Mouse (Mus musculus) neutrophil, adult 5-6 weeks (primary cell): ENCODE results near the gene Mthfd1. TPM values are rescaled to one million over a fixed set of nuclear protein-coding genes. Genes with fewer than 3 reads are reported as not detected.
A peak's percentile ranks its signal among the peaks of the same experiment; 100 is the strongest.
"Not testable (repeated sequence)": the region's sequence is repeated elsewhere in the genome, so short reads cannot be mapped to it uniquely, and the experiment has no call there.

Experiments used
- ATAC-seq: fragments of 151-379, 151-347 bp; 2 replicates; pipeline ENCODE4 v1.8.0; 2017; ENCODE audit warnings: mild to moderate bottlenecking, moderate TSS enrichment; ENCODE audit not compliant: insufficient number of reproducible peaks, poor library complexity, low FRiP score, severe bottlenecking; ENCODE audit errors: extremely low read depth
- total RNA-seq: library from RNA; stranded (forward); fragments of 200-1000 nt; gene quantifications from 2 replicates; pipeline ENCODE4 v1.2.3, GENCODE M21; 2017

Mthfd1 gene
- 18.7 and 20.3 TPM in 2 replicates for total RNA-seq

DNA sequence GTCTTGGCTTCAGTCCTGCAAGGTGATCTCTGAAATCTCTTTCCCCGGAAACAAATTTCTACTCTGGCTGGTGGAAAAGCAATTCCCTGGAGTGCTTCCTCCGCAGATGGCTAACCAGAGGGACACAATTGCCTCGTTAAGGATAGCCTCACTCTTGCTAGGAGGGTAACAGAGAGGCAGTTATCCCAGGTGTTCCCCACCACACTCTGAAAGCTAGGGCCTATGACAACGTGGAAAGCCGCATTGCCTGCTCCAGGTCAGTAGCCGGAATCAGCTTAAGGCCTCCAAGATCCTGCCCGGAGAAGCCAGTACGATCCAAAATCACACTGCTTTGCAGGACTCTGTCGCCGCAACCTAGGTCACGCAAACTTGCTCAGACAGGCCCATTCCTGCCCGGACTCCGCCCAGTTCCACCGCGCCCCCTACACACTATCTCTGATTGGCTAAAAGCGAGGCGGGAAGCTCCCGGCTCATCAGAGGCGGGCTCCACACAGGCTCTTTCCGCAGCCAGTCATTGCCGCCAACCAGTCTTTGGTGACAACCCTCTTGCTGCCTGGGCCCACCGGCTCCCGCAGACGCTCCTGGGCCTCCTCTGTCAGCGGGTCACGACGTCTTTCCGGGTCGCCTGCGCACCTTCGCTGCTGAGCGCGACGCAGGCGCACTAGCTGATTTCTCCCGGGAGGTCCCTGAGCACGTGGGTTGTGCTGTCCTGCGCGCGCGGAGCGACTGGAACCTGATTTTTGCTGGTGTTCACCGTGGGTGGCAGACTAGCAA lies at the start of gene Mthfd1:
Mthfd1 (plus strand) TSS at position 574 of the 774 bp plus-strand sequence.
- ATAC-seq: peak; percentile 96

DNA sequence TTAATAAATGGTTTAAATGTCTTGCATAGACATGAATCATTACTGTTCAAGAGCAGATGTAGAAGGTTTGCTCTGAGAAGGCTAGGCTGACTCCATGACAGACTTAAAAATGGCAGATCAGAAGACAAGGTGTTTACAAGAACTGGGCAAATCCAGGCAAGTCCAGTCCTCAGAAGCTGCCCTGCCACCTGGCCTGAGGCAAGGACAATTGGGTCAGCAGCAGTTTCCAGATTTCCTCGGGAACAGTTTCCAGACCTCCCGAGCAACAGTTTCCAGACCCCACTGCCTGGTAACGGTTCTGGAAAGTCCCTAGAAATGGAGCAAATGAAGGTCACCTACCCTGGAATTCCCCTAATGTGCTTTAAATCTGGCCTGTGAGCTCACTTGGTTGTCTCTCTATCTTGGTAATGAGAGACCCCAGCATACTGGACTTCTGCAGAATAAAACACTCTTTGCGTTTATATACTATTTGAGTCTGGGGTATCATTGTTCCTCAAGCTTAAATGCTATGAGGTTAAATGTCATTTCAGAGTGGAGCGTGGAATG lies 45.6 kb upstream of the Mthfd1 start:
- no peak for ATAC-seq

DNA sequence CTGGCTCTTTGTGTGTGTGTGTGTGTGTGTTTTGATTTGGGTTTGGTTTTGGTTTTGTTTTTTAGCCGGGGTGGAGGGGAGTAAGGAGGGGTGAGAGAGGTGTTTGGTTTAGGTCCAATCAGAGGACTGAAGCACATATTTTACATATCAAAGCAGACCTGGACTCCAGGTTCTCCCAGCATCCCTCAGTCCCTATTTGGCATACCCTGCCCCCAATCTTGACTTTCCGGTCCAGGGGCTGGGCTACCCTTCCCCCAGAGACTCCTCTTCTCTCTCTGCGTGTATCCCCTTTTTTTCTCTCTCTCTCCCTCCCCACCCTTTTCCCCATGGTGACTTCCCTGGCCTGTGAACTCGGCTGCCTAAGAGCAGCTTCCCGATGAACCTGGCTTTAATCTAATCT lies 40.0 kb upstream of the Mthfd1 start:
- ATAC-seq: no peak

DNA sequence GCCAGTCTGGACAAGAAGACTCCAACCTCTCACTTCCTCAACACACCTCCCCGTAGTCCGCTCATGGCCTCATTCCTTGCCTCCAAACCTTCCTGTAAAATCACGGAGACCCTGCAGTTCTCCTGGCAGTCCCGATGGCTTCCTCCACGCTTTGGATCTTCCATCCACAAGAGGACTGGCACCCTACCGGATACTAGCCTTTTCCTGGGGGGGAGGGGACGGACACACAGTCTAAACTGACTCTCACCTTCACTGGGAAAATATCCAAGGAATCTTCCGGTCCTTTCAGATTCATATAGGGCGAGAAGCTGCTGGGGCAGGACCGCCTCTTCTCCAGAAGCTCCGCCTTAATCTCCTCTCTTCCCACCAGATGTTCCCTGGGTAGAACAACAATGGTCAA lies 38.4 kb upstream of the Mthfd1 start:
- no peak for ATAC-seq

DNA sequence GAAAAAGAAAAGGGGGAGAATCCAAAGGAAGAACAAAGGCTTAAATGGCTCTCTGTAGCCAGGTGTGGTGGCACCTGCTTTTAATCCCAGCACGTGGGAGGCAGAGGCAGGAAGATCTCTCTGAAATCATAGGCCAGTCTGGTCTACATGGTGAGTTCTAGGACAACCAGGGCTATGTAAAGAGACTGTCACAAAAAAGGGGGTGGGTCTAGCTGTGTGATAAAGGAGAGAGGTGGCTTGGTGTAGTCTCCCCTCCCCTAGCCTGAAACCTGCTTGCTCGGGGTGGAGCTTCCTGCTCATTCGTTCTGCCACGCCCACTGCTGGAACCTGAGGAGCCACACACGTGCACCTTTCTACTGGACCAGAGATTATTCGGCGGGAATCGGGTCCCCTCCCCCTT lies 33.0 kb upstream of the Mthfd1 start:
- not testable (repeated sequence) for ATAC-seq

DNA sequence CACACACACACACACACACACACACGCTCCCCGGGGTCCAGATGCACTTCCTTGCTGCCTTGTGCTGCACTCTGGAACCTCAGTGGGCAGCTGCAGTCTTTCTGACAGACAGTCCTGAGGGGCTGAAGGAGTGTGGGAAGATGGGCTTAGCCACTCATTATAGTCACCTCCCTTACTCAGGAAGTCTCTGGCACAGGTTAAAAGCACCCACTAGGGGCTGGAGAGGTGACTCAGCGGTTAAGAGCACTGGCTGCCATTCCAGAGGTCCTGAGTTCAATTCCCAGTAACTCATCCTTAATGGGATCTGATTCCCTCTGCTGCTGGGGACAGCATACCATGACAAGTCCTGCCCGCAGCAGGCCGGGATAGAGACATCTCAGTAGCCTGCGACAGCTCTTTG lies 24.5 kb upstream of the Mthfd1 start:
- ATAC-seq: no peak

DNA sequence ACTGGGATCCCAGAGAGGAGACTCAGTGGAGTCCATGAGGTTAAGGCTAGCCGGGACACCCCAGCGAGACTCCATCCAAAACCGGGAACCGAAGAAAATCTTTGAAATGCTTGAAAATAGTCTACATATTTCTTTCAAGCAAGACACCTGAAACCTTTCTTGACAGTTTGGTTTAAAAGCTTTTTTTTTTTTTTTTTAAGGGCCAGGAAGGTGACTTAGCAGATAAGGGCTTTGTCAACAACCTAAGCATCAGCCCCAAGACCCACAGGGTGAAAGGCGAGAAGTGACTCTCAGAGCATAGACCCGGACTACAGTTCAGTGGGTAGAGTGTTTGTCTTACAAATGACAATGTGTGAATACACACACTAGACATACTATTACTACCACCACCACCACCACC lies 19.8 kb upstream of the Mthfd1 start:
- ATAC-seq: no peak

DNA sequence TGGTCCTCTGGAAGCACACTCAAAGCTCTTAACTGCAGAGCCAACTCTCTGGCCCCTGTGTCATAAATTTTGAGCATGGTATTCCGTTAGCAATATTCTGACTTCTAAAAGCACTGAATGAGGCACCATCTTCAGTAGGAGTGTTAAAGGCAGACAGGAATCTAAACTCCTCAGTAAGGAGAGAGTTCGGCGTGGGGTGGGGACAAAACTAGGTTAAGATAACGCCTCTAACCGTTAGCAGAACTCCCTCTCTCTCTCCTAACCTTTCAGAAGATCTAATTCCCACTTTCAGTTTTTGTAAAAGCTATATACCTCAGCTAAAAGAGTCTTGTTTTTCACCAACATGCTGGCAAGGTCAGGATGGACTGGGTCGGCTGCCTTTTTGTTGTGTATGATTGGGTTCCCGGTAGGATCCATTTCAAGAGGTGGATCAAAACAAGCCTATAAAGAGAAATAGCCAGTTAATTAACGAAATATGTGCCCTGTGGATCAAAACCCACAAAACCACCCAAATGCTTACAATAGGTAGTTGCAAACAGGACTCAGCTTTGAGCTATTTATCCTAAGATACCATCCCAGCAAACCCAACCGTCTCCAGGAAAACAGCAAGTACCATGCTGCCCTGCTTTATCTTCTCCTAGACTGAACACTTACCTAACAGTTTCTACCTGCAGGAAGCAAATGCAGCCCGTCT lies 15.8 kb upstream of the Mthfd1 start:
- no peak for ATAC-seq

DNA sequence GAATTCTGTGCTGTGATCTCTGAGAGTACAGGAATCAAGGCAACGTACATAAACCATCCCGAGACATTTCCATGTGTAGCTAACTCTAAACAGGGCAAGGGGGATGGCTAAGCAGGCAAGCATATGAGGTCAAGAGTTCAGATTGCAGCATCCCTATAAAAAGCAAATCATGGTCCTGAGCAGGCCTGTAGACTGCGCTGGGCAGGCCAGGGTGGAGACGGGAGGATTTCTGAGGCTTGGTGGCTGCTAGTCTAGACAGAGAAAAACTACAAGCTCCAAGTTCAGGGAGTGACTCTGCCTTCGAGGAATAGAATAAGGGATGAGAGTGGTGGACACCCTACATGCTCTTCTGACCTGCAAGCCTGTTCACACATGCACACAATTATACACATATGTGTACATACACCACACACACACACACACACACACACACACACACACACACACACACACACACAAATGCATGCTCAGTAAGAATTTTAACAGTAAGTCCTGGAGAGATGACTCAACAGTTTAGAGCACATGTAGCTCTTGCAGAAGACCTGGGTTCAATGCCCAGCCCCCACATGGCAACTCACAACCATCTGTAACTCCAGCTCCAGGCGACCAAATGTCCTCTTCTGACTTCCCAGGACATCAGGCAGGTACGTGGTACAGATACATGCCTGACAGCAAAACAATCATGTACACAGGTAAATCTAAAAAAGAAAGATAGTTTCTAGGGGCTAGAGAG lies 15.1 kb upstream of the Mthfd1 start:
- ATAC-seq: no peak

DNA sequence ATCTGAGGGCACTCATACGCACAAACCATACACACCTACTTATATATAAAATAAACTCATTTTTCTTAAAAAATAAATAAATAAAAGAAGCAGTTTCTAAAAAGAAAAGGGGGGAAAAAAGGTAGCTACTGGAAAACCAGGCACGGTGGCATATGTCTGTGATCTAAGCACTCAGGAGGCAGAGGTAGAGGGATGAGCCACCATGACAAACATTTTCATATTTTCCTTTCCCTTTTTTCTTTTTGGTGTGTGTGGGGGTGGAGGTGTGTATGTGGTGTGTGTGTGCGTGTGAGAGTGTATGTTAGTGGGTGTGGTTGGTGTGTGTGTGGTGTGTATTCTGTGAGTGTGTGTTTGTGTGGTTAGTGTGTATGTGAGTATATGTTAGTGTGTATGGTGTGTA lies 14.4 kb upstream of the Mthfd1 start:
- no peak for ATAC-seq

DNA sequence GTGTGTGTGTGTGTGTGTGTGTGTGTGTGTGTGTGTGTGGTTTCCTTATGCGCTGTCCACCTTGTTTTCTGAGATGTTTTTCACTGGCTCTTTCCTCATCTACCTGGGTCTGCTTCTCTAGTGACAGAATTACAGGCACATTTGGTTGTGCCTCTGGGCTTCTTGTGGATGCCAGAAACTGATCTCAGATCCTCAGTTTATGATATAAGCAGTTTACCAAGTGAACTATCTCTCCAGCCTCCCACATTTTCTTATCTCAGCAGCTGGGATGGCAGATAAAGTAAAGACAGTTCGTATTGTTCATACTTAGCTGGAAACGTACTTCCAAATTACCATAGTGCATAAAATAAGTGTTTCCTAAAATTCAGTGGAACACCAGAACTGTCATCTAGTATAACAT lies 14.0 kb upstream of the Mthfd1 start:
- ATAC-seq: no peak

DNA sequence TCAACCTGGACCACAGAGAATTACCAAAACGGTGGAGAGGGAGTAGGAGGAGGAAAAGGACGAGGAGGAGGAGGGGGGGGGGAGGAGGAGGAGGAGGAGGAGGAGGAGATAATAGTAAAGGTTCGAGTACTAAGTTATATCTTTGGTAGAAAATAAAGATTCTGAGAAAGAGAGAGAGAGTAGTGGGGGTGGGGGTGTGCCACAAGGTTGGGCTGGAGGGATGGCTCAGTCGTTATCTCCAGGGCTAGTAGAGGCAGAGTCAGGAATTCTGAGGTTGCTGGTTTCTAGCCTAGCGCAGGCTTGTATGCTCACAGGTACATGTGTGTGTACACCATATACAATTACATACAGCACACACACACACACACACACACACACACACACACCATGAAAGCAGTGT lies 13.3 kb upstream of the Mthfd1 start:
- ATAC-seq: no peak

DNA sequence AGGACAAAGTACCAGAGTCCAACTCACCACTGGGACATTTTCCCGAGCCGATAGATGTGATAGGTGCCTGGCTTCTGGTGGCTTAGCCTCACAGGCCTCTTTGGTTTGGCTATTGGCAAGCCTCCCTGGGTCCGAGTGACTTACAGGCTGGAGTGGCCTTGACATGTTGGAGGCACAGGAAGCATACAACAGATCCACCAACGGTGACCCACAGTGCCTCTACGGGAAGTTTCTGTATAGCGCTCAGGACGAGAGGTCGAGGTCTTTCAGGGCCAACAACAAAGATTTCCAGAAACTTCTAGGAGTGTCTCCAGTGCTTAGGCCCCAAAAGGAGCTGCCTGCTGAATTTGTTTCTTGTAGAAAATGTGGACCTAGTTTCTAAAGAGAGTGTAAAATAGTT lies 10.1 kb upstream of the Mthfd1 start:
- ATAC-seq: no peak

DNA sequence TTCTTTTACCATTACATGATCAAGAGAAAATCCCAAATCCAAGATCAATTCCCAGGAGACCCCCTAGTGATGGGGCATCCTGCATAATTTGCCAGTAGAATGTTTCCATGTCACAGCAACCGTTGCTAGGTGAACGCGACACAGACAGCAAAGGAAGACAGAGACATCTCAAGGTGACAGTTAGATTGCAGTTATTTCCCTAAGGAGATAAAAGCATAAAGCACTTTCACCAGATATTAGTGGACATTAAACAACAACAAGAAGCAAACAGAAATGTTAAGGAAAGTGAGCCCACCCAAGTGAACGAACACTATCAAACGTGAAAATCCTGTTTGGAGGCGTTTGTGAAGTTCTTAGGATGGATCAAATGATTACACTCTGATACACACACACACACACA lies 8.5 kb upstream of the Mthfd1 start, which contains the start of gene Tex21:
Tex21 (minus strand) TSS at position 101 of the 400 bp plus-strand sequence.
- no peak for ATAC-seq

DNA sequence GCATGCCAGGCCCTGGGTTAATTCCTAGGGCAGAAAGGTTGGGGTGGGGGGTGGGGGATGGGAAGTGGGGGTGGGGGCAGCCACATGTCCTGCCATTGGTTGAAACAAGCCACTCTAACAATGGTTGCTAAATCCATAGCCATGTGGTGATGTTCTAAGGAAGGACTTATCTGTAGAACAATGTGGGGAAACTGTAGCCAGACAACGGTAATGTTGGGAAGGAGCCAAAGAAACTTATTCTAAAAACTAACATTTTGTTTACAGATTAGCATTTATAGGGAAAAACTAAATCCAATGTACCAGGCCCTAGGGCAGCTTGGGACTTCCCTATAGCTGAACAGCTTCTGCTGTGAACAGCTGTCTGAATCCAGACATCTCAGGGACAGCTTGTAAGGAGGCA lies 2.0 kb upstream of the Mthfd1 start:
- no peak for ATAC-seq

DNA sequence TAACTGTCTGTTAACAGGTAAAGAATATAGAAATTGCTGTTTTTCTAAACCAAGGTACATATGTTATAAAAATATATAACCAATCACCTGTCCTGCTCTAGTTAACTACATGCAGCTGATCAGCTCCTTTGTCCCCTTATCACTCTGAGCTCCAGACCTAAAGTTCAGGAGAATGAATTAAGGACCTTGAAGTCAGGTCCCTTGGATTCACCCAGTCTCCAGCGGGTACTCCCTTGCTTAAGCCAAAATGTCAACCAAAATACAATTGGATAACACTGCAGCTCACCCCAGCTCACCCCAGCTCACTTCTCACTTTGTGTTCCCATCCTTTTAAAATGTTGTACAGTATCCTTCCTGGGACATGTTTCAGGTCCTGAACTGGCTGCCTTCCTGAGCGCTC lies 1.5 kb upstream of the Mthfd1 start:
- ATAC-seq: no peak

DNA sequence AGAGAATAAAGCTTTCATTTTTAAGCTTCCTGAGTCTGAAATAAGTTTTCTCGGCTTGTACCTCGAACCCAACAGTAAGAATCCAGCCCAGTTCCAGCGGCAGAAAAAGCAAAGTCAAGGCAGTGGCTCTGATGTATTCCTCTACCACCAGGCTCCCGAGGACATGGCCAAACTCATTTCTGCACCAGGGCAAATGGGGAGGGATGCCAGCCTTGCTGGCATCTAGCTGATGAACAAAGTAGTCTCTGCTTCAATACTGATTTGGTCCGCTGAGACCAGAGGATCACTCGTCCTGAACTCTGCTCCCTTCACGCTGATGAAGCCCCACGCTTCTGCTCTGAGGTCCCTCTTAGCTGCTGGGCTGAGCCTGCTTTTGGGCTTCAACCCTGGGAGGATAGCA lies 1.1 kb upstream of the Mthfd1 start:
- ATAC-seq: no peak

DNA sequence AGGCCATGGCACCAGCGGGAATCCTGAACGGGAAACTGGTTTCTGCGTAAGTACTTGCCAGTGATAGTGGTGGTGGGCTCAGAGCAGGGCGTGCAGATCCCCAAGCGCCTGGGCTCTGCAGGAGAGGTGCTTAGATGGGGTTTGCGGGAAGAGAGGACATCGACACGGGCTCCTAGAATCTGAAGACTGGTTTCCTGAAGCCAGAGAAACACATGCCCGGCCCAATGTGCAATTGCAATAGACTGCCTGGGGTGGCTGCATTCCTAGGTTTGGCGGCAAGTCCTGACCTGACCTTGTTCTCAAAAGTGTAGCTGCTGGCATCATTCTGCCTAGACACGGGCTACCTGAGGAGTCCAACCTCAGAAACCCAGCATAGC lies 389 bp downstream of the Mthfd1 start:
- no peak for ATAC-seq

DNA sequence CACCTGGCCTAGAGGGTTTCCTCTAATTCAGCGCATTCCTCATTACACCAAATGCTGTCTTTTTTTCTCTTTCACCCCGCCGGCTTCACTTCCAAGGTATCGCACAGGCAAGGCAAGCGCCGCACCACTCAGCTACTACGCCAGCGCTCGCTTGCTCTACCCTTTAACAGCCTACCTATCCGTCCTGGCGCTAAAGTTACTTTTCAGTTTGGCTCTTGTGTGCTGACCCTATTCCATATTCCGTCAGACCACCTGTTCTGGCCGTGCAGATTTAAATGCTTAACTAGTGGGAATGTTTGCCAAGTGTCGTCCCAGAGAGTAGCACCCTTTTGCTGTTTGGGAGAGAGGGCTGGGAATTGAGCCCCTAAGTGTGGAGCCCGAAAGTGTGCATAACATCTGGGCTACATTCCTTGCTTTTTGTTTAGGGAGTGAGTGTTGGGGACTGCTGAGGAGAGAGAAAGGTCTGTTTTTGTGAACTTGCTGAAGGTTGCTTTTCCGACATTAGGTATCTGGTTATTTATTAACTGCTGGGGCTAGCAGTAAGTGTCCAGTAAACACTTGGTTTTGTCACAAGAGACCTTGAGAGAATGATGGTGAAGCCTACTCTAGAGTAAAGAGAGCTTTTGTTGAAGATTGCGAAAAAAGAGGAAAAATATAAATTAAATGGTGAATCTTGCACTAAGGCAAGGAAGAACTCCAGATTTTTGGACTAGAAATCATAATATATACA lies 1.2 kb downstream of the Mthfd1 start:
- no peak for ATAC-seq
